Mouse (Mus musculus): ENCODE measurements around the gene Klra8. TPM values are rescaled to one million over a fixed set of nuclear protein-coding genes. Genes with fewer than 3 reads are reported as not detected.

Klra8 gene
- polyA plus RNA-seq (2017; shearing (Covaris generic)) = not detected

DNA sequence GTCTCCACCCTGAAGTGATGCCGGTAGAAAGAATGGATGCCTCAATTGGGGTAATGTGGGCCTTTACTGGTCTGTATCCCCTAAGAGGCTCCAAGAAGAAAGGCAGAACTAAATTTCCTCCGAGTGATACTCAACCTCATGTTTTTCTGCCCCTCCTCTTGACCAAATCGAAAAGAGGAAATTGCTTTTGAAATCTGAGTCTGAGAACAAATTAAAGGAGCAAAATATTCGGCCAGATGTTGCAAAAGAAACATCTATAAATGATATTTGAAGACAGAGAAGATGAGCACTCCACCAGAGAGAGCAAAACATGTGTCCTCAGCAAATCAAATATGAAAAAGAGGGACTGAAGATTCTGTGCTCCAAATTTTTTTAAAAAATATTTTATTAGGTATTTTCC is at the start of gene Klra8:
TSS of gene Klra8 (minus strand) at position 101 of the 400 bp plus-strand sequence.

GRCm38 (mm10) chr6:130067171-130067570 is 62.5 kb downstream of the Klra8 start, which contains the start of gene Klra4:
Gene Klra4, minus strand, starts transcription at chr6:130067271.

Other genes starting within 250 kb of the Klra8 start
- gene Klra5, start 212.2 kb downstream of the Klra8 start, polyA plus RNA-seq (2017; shearing (Covaris generic)) = not detected
- not detected for gene Klra6, start 102.9 kb downstream of the Klra8 start, polyA plus RNA-seq (2017; shearing (Covaris generic))
- gene Klra4, start 62.6 kb downstream of the Klra8 start, polyA plus RNA-seq (2017; shearing (Covaris generic)) = not detected
- not detected for gene Klra9, start 63.2 kb upstream of the Klra8 start, polyA plus RNA-seq (2017; shearing (Covaris generic))
- gene Klra7, start 103.4 kb upstream of the Klra8 start, polyA plus RNA-seq (2017; shearing (Covaris generic)) = under 1 TPM in 1 of 2 experiments, not detected in 1; 0.36 TPM
- not detected for gene Klra10, start 152.0 kb upstream of the Klra8 start, polyA plus RNA-seq (2017; shearing (Covaris generic))
- gene Klra3, start 207.7 kb upstream of the Klra8 start, polyA plus RNA-seq (2017; shearing (Covaris generic)) = not detected

Data from inflammation-experienced regulatory T-cells (primary cell).